Mouse (Mus musculus): ENCODE data around the gene Ndfip2. TPM values are rescaled to one million over a fixed set of nuclear protein-coding genes. Genes with fewer than 3 reads are reported as not detected.

Ndfip2 gene
- total and polyA plus RNA-seq, 2 experiments from 2014 or later, result 39.2 to 67.7 TPM

DNA sequence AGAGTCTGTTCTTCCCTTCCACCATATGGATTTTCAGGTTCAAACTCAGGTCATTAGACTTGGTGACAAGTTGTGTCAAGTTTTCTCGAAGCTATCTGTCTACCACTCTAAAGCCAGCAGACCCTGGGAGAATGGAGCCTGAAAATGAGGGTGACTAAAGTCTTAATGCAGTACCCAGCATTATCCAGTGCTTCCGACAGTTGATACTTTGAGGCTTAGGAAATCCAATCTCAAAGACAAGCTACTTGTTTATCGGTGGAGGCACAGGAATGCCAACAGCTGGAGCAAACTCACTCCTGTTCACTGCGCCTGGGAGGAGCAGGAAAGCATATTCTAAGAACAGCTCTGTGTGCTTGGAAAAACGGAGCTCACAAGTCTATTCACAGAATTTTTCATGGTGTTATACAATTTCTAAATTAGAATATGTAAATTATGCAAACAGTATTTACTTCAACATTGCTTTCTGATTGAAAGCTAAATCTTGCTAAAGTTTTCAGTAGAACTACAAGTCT is 41.4 kb downstream of the Ndfip2 start:
- WGBS, result 57% methylated on average over 5 of the region's 5 CpGs
- Histone ChIP-seq H3K9me3 (replicated peaks; ENCODE audit: control insufficient read depth, low read length) (no peaks in the 10 kb centered on the region), H3K27me3 (ENCODE audit: control insufficient read depth, insufficient read depth, low read length) (no peaks in the 10 kb centered on the region), H3K4me2 (ENCODE audit: low read depth, low read length) (no peak overlapping the region), H3K27ac (ENCODE audit: low read depth) (no peak overlapping the region), H3K9ac (replicated peaks; ENCODE audit: low read depth, low read length) (no peak overlapping the region), H3K4me1 (ENCODE audit: control insufficient read depth, insufficient read depth) (no peaks in the 10 kb centered on the region), H3K4me3 (ENCODE audit: low read depth, low read length) (no peak overlapping the region), H3K36me3 (replicated peaks; ENCODE audit: control insufficient read depth, insufficient read depth, low read length) (peaks cover 34% of the 10 kb centered on the region)
- DNase-seq (ENCODE audit: low spot score) (no peak), ATAC-seq (ENCODE audit: insufficient read depth, low read depth) (no peak)
- TF ChIP-seq CTCF (IDR thresholded peaks at IDR 0.05; ENCODE audit: low read depth) (no peak), EP300 (IDR thresholded peaks at IDR 0.05; ENCODE audit: low read depth) (no peak)

GRCm38 (mm10) chr14:105300551-105300950 is 42.2 kb downstream of the Ndfip2 start:
- Histone ChIP-seq H3K27me3 (ENCODE audit: control insufficient read depth, insufficient read depth, low read length) (no peaks in the 10 kb centered on the region), H3K27ac (ENCODE audit: low read depth) (no peak overlapping the region), H3K9ac (replicated peaks; ENCODE audit: low read depth, low read length) (no peak overlapping the region), H3K36me3 (replicated peaks; ENCODE audit: control insufficient read depth, insufficient read depth, low read length) (peaks cover 27% of the 10 kb centered on the region), H3K4me2 (ENCODE audit: low read depth, low read length) (no peak overlapping the region), H3K9me3 (replicated peaks; ENCODE audit: control insufficient read depth, low read length) (no peaks in the 10 kb centered on the region), H3K4me1 (ENCODE audit: control insufficient read depth, insufficient read depth) (no peaks in the 10 kb centered on the region), H3K4me3 (ENCODE audit: low read depth, low read length) (no peak overlapping the region)
- WGBS, result 75% methylated on average over 10 of the region's 10 CpGs
- TF ChIP-seq CTCF (IDR thresholded peaks at IDR 0.05; ENCODE audit: low read depth) (no peak), EP300 (IDR thresholded peaks at IDR 0.05; ENCODE audit: low read depth) (no peak)
- ATAC-seq (ENCODE audit: insufficient read depth, low read depth) (no peak), DNase-seq (ENCODE audit: low spot score) (no peak)

- H3K4me3 ChIP-seq (ENCODE audit: low read depth, low read length), result no peak overlapping the region
- peaks cover 16% of the 10 kb centered on the region for H3K36me3 ChIP-seq (replicated peaks; ENCODE audit: control insufficient read depth, insufficient read depth, low read length)
- ATAC-seq (ENCODE audit: insufficient read depth, low read depth), result no peak
- no peaks in the 10 kb centered on the region for H3K4me1 ChIP-seq (ENCODE audit: control insufficient read depth, insufficient read depth)
- no peak for DNase-seq (ENCODE audit: low spot score)
- H3K9ac ChIP-seq (replicated peaks; ENCODE audit: low read depth, low read length), result no peak overlapping the region
- 68% methylated on average over 4 of the region's 4 CpGs for WGBS
- no peak for TF ChIP-seq EP300 (IDR thresholded peaks at IDR 0.05; ENCODE audit: low read depth)
- TF ChIP-seq CTCF (IDR thresholded peaks at IDR 0.05; ENCODE audit: low read depth), result no peak; the same call in 1 of the 2 replicates
- no peaks in the 10 kb centered on the region for H3K27me3 ChIP-seq (ENCODE audit: control insufficient read depth, insufficient read depth, low read length)
- H3K9me3 ChIP-seq (replicated peaks; ENCODE audit: control insufficient read depth, low read length), result no peaks in the 10 kb centered on the region
- H3K4me2 ChIP-seq (ENCODE audit: low read depth, low read length), result no peak overlapping the region
- H3K27ac ChIP-seq (ENCODE audit: low read depth), result no peak overlapping the region
These were observed 44.3 kb downstream of the Ndfip2 start for GRCm38 (mm10) chr14:105302708-105303107.

- Histone ChIP-seq H3K36me3 (replicated peaks; ENCODE audit: control insufficient read depth, insufficient read depth, low read length) (peaks cover 17% of the 10 kb centered on the region), H3K4me2 (ENCODE audit: low read depth, low read length) (no peak overlapping the region), H3K27me3 (ENCODE audit: control insufficient read depth, insufficient read depth, low read length) (no peaks in the 10 kb centered on the region), H3K9me3 (replicated peaks; ENCODE audit: control insufficient read depth, low read length) (no peaks in the 10 kb centered on the region), H3K9ac (replicated peaks; ENCODE audit: low read depth, low read length) (no peak overlapping the region), H3K4me1 (ENCODE audit: control insufficient read depth, insufficient read depth) (no peaks in the 10 kb centered on the region), H3K27ac (ENCODE audit: low read depth) (no peak overlapping the region), H3K4me3 (ENCODE audit: low read depth, low read length) (no peak overlapping the region)
- TF ChIP-seq CTCF (IDR thresholded peaks at IDR 0.05; ENCODE audit: low read depth) (no peak), EP300 (IDR thresholded peaks at IDR 0.05; ENCODE audit: low read depth) (no peak)
- no peak for DNase-seq (ENCODE audit: low spot score)
- WGBS, result 65% methylated on average over 4 of the region's 4 CpGs
- ATAC-seq (ENCODE audit: insufficient read depth, low read depth), result no peak
These were observed 49.3 kb downstream of the Ndfip2 start for GRCm38 (mm10) chr14:105307716-105308115.

DNA sequence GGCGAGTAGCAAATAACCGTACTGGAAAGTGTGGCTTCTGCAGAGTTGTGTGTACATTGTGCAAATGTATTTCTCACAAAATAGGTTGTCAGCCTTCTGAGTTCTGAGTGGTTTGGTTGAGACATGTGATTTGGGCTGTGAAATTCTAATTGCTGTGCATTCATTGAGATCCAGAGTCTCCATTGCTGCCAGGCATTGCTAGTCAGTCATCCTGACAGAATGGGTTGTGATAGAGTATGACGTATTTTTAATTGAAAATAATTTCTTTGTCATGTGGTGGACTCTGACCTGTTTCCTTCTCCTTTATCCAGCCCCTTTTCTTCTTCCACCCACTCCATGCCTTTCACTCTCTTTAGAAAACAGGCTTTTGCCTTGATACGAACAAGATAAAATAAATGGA is 54.0 kb downstream of the Ndfip2 start:
- no peak overlapping the region for H3K4me2 ChIP-seq (ENCODE audit: low read depth, low read length)
- H3K9ac ChIP-seq (replicated peaks; ENCODE audit: low read depth, low read length), result no peak overlapping the region
- DNase-seq (ENCODE audit: low spot score) (no peak), ATAC-seq (ENCODE audit: insufficient read depth, low read depth) (no peak)
- no peak overlapping the region for H3K4me3 ChIP-seq (ENCODE audit: low read depth, low read length)
- no peaks in the 10 kb centered on the region for H3K27me3 ChIP-seq (ENCODE audit: control insufficient read depth, insufficient read depth, low read length)
- peaks cover 11% of the 10 kb centered on the region for H3K36me3 ChIP-seq (replicated peaks; ENCODE audit: control insufficient read depth, insufficient read depth, low read length)
- H3K27ac ChIP-seq (ENCODE audit: low read depth), result no peak overlapping the region
- TF ChIP-seq EP300 (IDR thresholded peaks at IDR 0.05; ENCODE audit: low read depth), result no peak
- no peak for TF ChIP-seq CTCF (IDR thresholded peaks at IDR 0.05; ENCODE audit: low read depth)
- no peaks in the 10 kb centered on the region for H3K9me3 ChIP-seq (replicated peaks; ENCODE audit: control insufficient read depth, low read length)
- 89% methylated on average over 4 of the region's 4 CpGs for WGBS
- H3K4me1 ChIP-seq (ENCODE audit: control insufficient read depth, insufficient read depth), result no peaks in the 10 kb centered on the region

GRCm38 (mm10) chr14:105312944-105313343 is 54.6 kb downstream of the Ndfip2 start:
- Histone ChIP-seq H3K9ac (replicated peaks; ENCODE audit: low read depth, low read length) (no peak overlapping the region), H3K27me3 (ENCODE audit: control insufficient read depth, insufficient read depth, low read length) (no peaks in the 10 kb centered on the region), H3K4me2 (ENCODE audit: low read depth, low read length) (no peak overlapping the region), H3K4me3 (ENCODE audit: low read depth, low read length) (no peak overlapping the region), H3K36me3 (replicated peaks; ENCODE audit: control insufficient read depth, insufficient read depth, low read length) (peaks cover 9% of the 10 kb centered on the region), H3K9me3 (replicated peaks; ENCODE audit: control insufficient read depth, low read length) (no peaks in the 10 kb centered on the region), H3K4me1 (ENCODE audit: control insufficient read depth, insufficient read depth) (no peaks in the 10 kb centered on the region), H3K27ac (ENCODE audit: low read depth) (no peak overlapping the region)
- DNase-seq (ENCODE audit: low spot score) (no peak), ATAC-seq (ENCODE audit: insufficient read depth, low read depth) (no peak)
- WGBS, result 93% methylated on average over 2 of the region's 2 CpGs
- TF ChIP-seq CTCF (IDR thresholded peaks at IDR 0.05; ENCODE audit: low read depth) (no peak), EP300 (IDR thresholded peaks at IDR 0.05; ENCODE audit: low read depth) (no peak)

All from heart, postnatal 0 days (tissue).